Mouse (Mus musculus) testis, adult 2 months (tissue): Measurements from ENCODE around the gene Thrb. TPM values are rescaled to one million over a fixed set of nuclear protein-coding genes. Genes with fewer than 3 reads are reported as not detected.

Source experiments
- H3K27ac ChIP-seq: fragments of 200-500 bp; 2 replicates; pipeline ENCODE4 v1.5.1; 2012; ENCODE audit warnings: low read depth, low read length; ENCODE audit not compliant: control insufficient read depth, insufficient read depth
- H3K27me3 ChIP-seq: fragments of 200-500 bp; 2 replicates; pipeline ENCODE4 v1.6.1; 2012; ENCODE audit warnings: mild to moderate bottlenecking, low read length, moderate library complexity; ENCODE audit not compliant: control insufficient read depth, insufficient read depth
- H3K36me3 ChIP-seq: fragments of 200-500 bp; 2 replicates; pipeline ENCODE4 v1.6.1; 2012; ENCODE audit warnings: mild to moderate bottlenecking, low read length; ENCODE audit not compliant: control insufficient read depth, insufficient read depth
- H3K4me1 ChIP-seq: fragments of 200-500 bp; 2 replicates; pipeline ENCODE4 v1.6.1; 2012; ENCODE audit warnings: low read length; ENCODE audit not compliant: control insufficient read depth, insufficient read depth
- H3K4me3 ChIP-seq: fragments of 200-500 bp; 2 replicates; pipeline ENCODE4 v1.5.1; 2012; ENCODE audit warnings: low read depth, mild to moderate bottlenecking, low read length, moderate library complexity, mixed read lengths; ENCODE audit not compliant: control insufficient read depth
- CTCF ChIP-seq: fragments of 200-500 bp; IDR thresholded peaks from 2 replicates; pipeline ENCODE4 v1.5.1; 2012; ENCODE audit warnings: low read depth, mild to moderate bottlenecking, inconsistent platforms, low read length, moderate library complexity; ENCODE audit not compliant: control insufficient read depth, insufficient read depth, insufficient replicate concordance
- POLR2A ChIP-seq: fragments of 200-500 bp; IDR thresholded peaks from 2 replicates; pipeline ENCODE4 v1.6.1; 2012; ENCODE audit warnings: low read depth, mild to moderate bottlenecking, inconsistent platforms, low read length, moderate library complexity; ENCODE audit not compliant: control insufficient read depth
- polyA plus RNA-seq: library from polyadenylated mRNA; depleted of rRNA; stranded (reverse); fragments of >200 nt; gene quantifications from 2 replicates; pipeline ENCODE4 v1.2.3, GENCODE M21; 2012

The Thrb gene
- polyA plus RNA-seq, 1 experiment = 1.3 TPM

DNA sequence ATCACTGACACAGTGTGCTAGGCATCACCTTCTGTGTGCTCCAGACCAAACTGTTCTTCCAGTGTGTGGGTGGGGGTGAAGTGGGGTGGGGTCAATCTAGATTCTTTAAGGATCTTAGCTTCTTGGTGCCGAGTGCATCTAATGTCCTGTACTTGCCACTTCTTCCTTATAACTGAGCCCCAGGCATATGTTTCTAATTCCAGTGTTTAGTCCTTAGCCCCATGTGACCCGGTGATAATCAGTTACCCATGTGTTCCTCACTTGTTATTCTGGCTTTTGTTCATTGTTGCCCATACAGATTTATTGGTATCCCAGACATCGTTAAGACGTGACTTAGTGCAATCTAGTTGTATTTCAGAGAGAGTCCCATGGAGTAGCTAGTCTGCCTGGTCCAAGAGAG is 121.9 kb downstream of the Thrb start:
- Histone ChIP-seq H3K27ac (no peak overlapping the region), H3K36me3 (no peaks in the 10 kb centered on the region), H3K4me1 (no peaks in the 10 kb centered on the region), H3K4me3 (no peak overlapping the region), H3K27me3 (no peaks in the 10 kb centered on the region)
- no peak for TF ChIP-seq CTCF
- no peak for TF ChIP-seq POLR2A

DNA sequence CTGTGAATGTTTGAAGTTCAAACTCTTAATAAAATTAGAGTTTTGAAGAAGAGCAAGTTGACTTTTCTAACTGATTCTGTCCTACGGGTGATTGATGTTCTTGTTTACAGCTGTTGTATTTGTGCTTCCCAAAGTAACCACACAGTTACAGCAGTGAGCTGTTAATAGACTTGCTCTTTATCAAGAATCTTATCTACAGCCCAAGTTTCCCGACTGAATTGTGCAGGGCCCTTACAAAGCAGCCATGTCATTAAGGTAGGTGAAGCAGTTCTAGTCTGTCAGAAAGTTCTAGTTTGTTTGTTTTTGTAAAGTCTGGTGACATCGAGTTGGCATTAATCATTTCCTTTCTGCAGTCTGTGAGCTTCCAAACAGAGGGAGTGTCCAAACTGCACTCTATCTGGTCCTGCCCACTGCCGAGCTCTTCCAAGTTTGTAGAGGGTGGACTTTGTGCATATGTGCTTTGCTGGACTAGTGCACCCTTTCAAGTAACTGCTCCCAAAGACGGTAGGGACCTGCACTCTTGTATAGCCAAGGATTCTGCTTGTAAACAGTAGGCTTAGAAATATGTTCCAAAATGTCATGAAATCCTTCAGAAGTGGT is 124.2 kb downstream of the Thrb start:
- no peaks in the 10 kb centered on the region for H3K36me3 ChIP-seq
- no peaks in the 10 kb centered on the region for H3K4me1 ChIP-seq
- no peak overlapping the region for H3K4me3 ChIP-seq
- no peak overlapping the region for H3K27ac ChIP-seq
- no peak for TF ChIP-seq CTCF
- no peak for TF ChIP-seq POLR2A
- no peaks in the 10 kb centered on the region for H3K27me3 ChIP-seq

DNA sequence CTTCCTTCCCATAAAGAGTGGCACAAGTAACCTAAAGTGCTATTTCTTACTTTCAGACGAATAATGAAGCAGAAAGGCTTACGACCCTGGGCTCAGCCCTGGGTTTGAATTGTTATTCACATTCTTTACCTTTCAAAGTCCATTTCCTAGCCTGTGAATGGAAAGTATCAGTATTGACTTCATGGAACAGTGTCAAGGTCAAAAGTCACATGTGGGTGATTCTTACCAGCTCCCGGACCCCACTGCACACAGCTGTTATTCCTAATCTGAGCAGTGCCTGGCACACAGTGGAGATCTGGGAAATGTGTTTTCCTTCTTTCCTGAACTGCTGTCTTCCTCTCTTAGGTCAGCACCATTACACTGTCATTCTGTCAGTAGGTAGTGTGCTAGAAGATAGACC is 125.3 kb downstream of the Thrb start:
- Histone ChIP-seq H3K36me3 (no peaks in the 10 kb centered on the region), H3K27me3 (no peaks in the 10 kb centered on the region), H3K27ac (no peak overlapping the region), H3K4me1 (no peaks in the 10 kb centered on the region), H3K4me3 (no peak overlapping the region)
- TF ChIP-seq POLR2A = no peak
- TF ChIP-seq CTCF = no peak

DNA sequence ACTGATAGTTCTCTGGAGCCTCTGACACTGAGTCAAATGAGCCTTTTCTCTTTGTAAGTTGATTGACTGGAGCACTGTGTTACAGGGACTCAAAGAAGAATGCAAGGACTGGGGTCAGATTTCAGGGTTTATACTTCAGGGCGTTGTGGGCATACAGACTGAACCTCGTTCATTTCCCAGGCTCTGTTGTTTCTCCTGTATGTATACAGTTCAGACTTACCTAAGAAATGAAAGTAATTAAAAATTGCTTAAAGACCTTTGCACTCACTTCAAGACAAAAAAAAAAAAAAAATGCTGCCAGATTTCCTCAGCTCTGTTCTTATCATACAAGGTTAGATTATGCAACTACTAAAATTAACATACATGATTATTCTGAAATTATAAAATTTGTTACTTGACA is 126.2 kb downstream of the Thrb start:
- Histone ChIP-seq H3K4me1 (no peaks in the 10 kb centered on the region), H3K27me3 (no peaks in the 10 kb centered on the region), H3K27ac (no peak overlapping the region), H3K4me3 (no peak overlapping the region), H3K36me3 (no peaks in the 10 kb centered on the region)
- TF ChIP-seq POLR2A (no peak), CTCF (no peak)

DNA sequence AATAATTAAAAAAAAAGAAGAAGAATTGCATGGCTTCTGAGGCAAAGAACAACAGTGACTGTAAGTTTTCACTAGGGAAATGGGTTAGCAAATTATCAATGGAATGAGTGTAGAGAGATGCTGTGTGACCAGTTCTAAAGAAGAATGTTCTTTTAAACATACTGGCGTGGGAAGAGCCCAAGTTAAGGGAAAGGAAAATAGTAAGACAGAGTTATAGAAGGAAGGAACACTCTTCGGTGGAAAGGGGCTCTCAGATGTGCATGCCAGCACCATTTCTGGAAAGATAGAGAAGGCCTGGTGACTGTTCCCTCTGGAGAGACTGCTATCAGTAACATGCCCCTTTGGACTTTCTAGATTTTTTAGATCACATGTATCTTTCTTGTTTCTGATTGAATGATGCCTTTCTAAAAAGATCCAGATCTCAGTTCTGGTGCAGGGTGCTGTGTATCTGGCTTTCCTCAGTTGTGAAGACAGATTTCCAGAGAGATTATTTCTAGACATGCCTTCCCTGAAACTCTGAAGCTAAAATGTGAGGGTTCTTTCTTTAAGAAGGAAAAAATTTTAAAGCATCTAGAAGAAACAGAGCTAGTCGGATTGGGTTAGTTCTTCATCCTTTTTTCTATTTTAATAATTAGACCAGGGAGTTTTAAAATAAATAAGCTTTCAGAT is 144.0 kb downstream of the Thrb start:
- Histone ChIP-seq H3K27ac (no peak overlapping the region), H3K4me1 (no peaks in the 10 kb centered on the region), H3K4me3 (no peak overlapping the region), H3K36me3 (no peaks in the 10 kb centered on the region), H3K27me3 (no peaks in the 10 kb centered on the region)
- no peak for TF ChIP-seq POLR2A

DNA sequence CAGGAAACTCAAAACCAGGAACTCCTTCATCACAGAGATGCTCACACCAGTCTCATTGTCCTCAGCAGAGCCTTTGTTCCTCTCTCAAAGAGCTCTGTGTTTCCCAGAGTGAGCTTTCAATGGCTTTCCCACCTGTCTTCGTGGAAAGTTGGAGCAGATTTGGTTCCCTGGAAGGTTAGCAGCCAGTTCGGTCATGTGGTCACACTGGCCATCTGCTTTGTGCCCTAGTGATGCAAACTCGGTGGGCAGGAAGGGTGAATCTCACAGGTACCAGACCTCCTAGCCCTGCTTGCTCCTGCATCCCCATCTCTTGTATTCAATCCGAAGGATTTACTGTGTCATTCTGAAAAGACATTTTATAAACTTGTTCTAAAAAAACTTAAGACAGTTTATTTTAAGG is 151.0 kb downstream of the Thrb start:
- no peaks in the 10 kb centered on the region for H3K36me3 ChIP-seq
- H3K27ac ChIP-seq = no peak overlapping the region
- H3K4me1 ChIP-seq = no peaks in the 10 kb centered on the region
- H3K27me3 ChIP-seq = no peaks in the 10 kb centered on the region
- TF ChIP-seq CTCF (no peak), POLR2A (no peak)
- no peak overlapping the region for H3K4me3 ChIP-seq

DNA sequence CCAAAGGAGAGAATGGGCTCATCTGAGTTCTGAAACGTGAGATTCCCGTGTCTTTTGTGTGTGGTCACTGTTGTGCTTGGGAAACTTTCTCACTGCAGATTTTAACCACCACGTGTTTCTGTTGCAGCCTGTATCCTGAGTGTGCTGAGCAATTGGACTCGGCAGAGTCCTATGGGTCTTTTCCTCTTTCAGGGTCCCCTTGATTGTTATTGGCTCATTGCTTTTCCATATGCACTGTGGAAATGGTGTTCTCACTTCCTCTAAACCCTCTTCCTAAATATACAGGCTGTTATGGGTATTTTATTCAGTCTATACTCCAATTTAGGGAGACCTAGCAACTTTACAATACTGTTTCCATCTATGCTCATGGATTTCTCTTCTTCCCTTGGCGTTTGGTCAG is 152.4 kb downstream of the Thrb start:
- no peak for TF ChIP-seq POLR2A
- TF ChIP-seq CTCF = no peak
- no peaks in the 10 kb centered on the region for H3K4me1 ChIP-seq
- H3K27ac ChIP-seq = no peak overlapping the region
- no peaks in the 10 kb centered on the region for H3K36me3 ChIP-seq
- H3K27me3 ChIP-seq = no peaks in the 10 kb centered on the region
- no peak overlapping the region for H3K4me3 ChIP-seq
